Mouse (Mus musculus): ENCODE data around the gene Tmem178b.

The Tmem178b gene

DNA sequence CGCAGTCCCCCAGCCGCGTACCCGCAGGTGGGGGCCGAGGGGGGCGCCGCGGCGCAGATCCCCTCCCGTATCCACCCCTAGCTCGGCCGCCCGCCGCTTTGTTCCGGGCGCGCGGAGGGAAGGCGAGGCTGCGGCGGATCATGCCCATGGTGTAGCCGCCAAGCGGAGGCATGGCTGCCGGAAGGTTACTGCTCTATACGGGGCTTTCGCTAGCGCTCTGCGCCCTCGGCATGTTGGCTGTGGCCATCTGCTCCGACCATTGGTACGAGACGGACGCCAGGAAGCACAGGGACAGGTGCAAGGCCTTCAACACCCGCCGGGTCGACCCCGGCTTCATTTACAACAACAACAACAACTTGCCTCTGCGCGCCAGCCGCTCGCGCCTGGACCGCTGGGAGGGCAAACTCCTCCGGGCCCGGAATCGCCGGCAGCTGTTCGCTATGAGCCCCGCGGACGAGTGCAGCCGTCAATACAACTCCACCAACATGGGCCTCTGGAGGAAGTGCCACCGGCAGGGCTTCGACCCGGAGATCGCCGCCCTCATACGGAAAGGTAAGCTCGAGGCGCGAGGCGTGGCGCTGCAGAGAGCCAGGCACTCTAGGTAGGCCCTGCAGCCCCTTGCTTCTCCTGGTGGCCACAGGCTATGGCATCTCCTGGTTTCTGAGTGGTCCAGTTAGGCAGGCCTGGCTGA, at the start of gene Tmem178b:
Gene Tmem178b (plus strand): TSS at position 371 of the 691 bp plus-strand sequence.
- DNase-seq (ENCODE audit: low spot score) = no peak

- DNase-seq (ENCODE audit: low spot score) = no peak
Measured at GRCm38 (mm10) chr6:39828736-39829135, 44.3 kb upstream of the Tmem178b start.

GRCm38 (mm10) chr6:39843698-39844342, 29.3 kb upstream of the Tmem178b start:
- DNase-seq (ENCODE audit: low spot score) = no peak

- no peak for DNase-seq (ENCODE audit: low spot score)
Measured at GRCm38 (mm10) chr6:39847538-39847937, 25.5 kb upstream of the Tmem178b start.

GRCm38 (mm10) chr6:39848766-39849165, 24.3 kb upstream of the Tmem178b start:
- no peak for DNase-seq (ENCODE audit: low spot score)

DNA sequence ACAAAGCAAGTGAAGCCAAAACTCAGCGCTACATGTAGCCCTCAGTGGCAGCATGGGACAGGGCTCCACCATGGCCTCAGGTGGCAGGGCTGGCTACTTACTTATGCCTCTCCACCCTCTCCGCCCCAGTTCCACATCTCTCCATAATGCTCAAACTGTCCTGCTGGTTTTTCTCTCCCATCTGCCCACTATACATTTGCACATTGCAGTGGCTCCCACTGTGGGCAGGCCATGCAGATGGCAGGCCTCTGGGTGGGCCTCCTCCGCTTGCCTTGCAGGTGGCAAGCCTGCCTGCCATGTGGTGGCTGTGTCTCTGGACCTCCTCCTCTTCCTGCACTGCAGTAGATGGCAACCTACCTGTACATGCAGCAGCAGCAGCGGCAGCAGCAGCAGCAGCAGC, 23.4 kb upstream of the Tmem178b start:
- no peak for DNase-seq (ENCODE audit: low spot score)

- no peak for DNase-seq (ENCODE audit: low spot score)
Measured at GRCm38 (mm10) chr6:39870271-39871135, 2.6 kb upstream of the Tmem178b start.

GRCm38 (mm10) chr6:39871381-39872305, 1.4 kb upstream of the Tmem178b start:
- DNase-seq (ENCODE audit: low spot score) = no peak

- DNase-seq (ENCODE audit: low spot score) = no peak
Measured at GRCm38 (mm10) chr6:39872306-39872900, 668 bp upstream of the Tmem178b start.

- no peak for DNase-seq (ENCODE audit: low spot score)
Measured at GRCm38 (mm10) chr6:39875186-39875585, 2.1 kb downstream of the Tmem178b start.

DNA sequence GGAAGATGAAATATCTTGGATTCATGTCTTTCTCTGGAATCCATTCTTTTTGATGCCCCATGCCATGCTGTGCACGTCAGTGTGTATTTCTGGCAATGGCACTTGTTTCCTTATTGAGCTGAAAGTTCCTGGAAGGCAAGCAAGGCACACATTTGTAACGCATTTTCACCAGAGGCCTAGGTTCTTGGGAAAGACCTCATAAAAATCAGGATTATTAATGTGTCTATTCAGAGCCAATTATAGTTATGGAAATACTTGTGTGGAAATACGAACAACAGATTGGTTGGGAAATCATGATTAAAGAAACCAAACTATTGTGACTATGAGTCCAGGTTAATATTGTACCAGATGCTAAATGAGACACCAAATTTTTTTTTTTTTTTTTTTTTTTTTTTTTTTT, 3.4 kb downstream of the Tmem178b start:
- no peak for DNase-seq (ENCODE audit: low spot score)

DNA sequence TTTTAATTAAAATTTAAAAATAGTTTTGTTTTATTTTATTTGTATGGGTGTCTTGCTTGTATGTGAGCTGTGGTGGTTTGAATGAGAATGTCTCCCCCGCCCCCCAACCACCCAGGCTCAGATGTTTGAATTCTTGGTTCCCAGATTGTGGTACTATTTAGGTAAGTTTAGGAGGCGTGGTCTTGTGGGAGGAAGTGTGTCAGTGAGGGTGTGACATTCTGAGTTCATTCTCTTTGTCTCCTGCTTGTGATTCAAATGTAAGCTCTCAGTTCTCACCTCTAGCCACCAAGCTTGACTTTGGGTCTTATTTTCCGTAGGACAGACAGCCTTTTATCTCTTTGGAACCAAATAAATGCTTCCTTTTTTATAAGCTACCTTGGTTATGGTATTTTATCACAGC, 17.7 kb downstream of the Tmem178b start:
- DNase-seq (ENCODE audit: low spot score) = no peak

GRCm38 (mm10) chr6:39896500-39896899, 23.4 kb downstream of the Tmem178b start:
- DNase-seq (ENCODE audit: low spot score) = no peak

DNA sequence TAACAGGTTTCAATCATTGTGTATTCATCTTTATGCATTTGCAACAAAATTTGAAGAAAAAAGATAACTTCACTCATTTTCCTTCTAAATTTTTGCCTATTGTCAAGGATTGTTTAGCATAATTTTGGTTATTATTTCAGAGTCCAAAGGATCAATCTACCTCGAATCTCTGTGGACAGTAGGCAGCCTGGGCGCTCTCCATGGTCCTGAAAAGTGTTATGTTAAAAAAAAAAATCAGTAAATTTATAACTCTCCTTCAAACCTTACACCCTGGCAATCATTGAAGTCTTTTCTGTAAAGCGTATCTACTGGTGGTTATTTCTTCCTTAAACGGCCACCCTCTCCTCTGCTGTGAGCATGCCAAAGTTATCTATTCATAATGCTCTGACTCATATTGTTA, 26.2 kb downstream of the Tmem178b start:
- DNase-seq (ENCODE audit: low spot score) = no peak

DNA sequence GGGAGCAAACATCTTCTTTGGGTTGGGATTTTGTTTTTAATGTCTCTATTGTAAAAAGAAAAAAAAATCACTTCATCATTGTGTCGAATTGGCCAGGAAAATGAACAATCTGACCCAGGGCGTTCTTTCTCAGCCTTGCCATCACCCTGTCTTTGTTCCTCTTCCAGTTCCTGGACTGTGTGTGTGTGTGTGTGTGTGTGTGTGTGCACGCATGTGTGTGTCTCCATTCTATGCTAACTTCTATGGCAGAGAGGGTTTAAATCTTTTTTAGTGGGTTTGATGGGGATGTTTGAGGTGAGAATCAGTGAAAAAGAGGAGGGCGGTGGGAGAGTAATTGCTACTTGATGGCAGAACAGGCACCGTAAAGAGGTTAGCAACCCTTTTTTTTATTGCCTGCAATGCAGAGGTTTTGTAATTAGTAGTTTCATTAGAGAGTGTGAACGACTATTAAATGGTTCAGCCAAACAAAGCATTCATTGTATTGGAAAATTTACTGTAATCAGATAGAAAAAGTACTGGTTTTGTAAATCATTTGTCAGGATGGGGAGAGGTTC, 30.2 kb downstream of the Tmem178b start:
- no peak for DNase-seq (ENCODE audit: low spot score)

DNA sequence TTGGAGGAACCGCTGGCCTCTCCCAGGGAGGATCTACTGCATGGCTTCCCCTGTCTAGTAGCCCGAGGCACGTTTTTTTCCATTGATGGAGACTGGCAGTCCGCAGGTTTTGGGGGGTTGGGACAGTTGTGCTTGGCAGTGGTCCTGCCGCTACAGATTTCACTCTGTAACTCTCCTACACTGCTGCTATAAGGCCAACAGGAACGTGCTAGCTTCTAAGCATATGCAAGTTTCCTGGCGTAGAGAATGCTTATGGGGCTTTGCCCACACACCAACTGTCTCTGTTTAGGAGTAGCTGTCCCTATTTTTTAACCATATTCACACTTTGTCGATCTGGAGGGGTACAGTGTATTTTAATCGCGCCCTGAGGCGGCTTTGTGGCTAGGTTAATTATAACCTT, 30.8 kb downstream of the Tmem178b start:
- DNase-seq (ENCODE audit: low spot score) = no peak

- DNase-seq (ENCODE audit: low spot score) = no peak
Measured at GRCm38 (mm10) chr6:39914956-39915355, 41.9 kb downstream of the Tmem178b start.

GRCm38 (mm10) chr6:39915636-39916281, 42.7 kb downstream of the Tmem178b start:
- no peak for DNase-seq (ENCODE audit: low spot score)

GRCm38 (mm10) chr6:39916514-39916913, 43.4 kb downstream of the Tmem178b start:
- DNase-seq (ENCODE audit: low spot score) = no peak

DNA sequence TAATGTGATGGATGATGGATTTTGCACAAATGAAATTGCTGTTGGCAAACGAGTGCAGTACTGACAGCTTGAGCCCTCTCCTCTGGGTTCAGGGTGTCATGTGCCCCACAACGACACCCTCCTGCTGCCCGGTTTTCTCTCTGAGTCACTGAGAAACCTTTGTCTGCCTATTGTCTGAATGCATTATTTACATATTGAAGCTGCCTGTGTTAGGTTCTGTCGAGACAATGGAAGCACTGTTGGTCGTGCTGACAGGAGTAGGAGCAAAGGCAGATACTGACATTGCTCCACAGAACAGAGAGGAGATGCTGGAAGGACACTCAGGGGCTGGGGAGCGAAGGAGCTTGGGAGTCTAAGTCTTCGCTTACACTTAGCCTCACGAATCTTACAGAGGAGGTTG, 44.2 kb downstream of the Tmem178b start:
- no peak for DNase-seq (ENCODE audit: low spot score)

GRCm38 (mm10) chr6:39917729-39918128, 44.7 kb downstream of the Tmem178b start:
- no peak for DNase-seq (ENCODE audit: low spot score)
